Mouse (Mus musculus) intestine, embryonic 14.5 days (tissue): Measurements from ENCODE around the gene Cdh16. TPM values are rescaled to one million over a fixed set of nuclear protein-coding genes. Genes with fewer than 3 reads are reported as not detected.
"Not testable (repeated sequence)": the region's sequence is repeated elsewhere in the genome, so short reads cannot be mapped to it uniquely, and the experiment has no call there.

Source experiments
- ATAC-seq: fragments of 200-750 bp; cut with Nextera tagmentation; replicated peaks from 2 replicates; pipeline ENCODE4 v1.8.0; 2017; ENCODE audit warnings: low read depth, moderate number of reproducible peaks, moderate TSS enrichment, moderate library complexity; ENCODE audit not compliant: low FRiP score, low TSS enrichment
- DNase-seq: peaks from one replicate; pipeline ENCODE4 v3.0.0-alpha.2; 2018; ENCODE audit warnings: low spot score
- H3K27ac ChIP-seq: fragments of 300-500 bp; sonication (generic); 2 replicates; pipeline ENCODE4 v1.5.1; 2014; ENCODE audit warnings: low read depth, mild to moderate bottlenecking, control low read depth
- H3K27me3 ChIP-seq: fragments of 300-500 bp; sonication (generic); replicated peaks from 2 replicates; pipeline ENCODE4 v1.6.1; 2014; ENCODE audit warnings: low read length, control low read depth; ENCODE audit not compliant: control insufficient read depth, insufficient read depth
- H3K36me3 ChIP-seq: fragments of 300-500 bp; sonication (generic); 2 replicates; pipeline ENCODE4 v1.6.1; 2014; ENCODE audit warnings: low read length, control low read depth; ENCODE audit not compliant: control insufficient read depth, insufficient read depth
- H3K4me1 ChIP-seq: fragments of 300-500 bp; sonication (generic); replicated peaks from 2 replicates; pipeline ENCODE4 v1.6.1; 2014; ENCODE audit warnings: low read length, control low read depth, mixed read lengths; ENCODE audit not compliant: control insufficient read depth, insufficient read depth
- H3K4me2 ChIP-seq: fragments of 300-500 bp; sonication (generic); 2 replicates; pipeline ENCODE4 v1.6.1; 2014; ENCODE audit warnings: low read length
- H3K4me3 ChIP-seq: fragments of 300-500 bp; sonication (generic); 2 replicates; pipeline ENCODE4 v1.5.1; 2014; ENCODE audit warnings: low read depth, low read length, control low read depth, mixed read lengths
- H3K9ac ChIP-seq: fragments of 300-500 bp; sonication (generic); 2 replicates; pipeline ENCODE4 v1.6.1; 2014; ENCODE audit warnings: mild to moderate bottlenecking, low read length
- H3K9me3 ChIP-seq: fragments of 300-500 bp; sonication (generic); 2 replicates; pipeline ENCODE4 v1.6.1; 2016; ENCODE audit warnings: low read length, control low read depth; ENCODE audit not compliant: control insufficient read depth
- WGBS: fragments of 180-500 bp; shearing (Covaris S2); extraction: QIAGEN DNeasy Blood & Tissue Kit; methylation state at CpG from one replicate; pipeline ENCODE4 v1.1.7; 2014; 5-methylcytosine and 5-hydroxymethylcytosine counted together
- polyA plus RNA-seq: library from polyadenylated mRNA; unstranded; fragments of >200 nt; fragmentation: Nextera tagmentation; extraction: Ambion mirVana; gene quantifications from 2 replicates; pipeline ENCODE4 v1.2.1, GENCODE M21; 2014

Gene Cdh16
- polyA plus RNA-seq, 1 experiment from 2014 or later, result 0.42 TPM

DNA sequence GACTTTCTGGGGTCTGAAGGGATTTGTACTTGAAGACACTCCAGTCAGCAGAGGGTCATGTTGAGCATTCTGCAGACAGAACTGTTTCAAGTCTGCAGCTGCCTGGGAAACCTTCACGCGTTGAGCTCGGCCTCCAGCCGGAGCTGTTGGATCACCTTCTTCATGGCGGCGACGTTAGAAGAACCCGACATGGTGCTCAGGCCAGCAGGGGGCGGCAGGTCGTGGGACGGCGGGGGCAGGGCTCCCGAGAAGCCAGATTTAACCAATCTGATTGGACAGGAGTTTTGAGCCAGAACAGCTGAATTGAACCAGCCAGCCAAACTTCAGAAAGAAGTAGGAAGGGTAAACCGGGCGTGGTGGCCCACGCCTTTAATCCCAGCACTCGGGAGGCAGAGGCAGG is 46.6 kb downstream of the Cdh16 start:
- not testable (repeated sequence) for H3K4me3 ChIP-seq, H3K36me3 ChIP-seq, H3K27ac ChIP-seq, H3K4me2 ChIP-seq, H3K4me1 ChIP-seq, H3K9me3 ChIP-seq, H3K27me3 ChIP-seq, DNase-seq, H3K9ac ChIP-seq, ATAC-seq
- WGBS, result 76% methylated on average over 17 of the region's 17 CpGs

- H3K27ac ChIP-seq, result no peak overlapping the region
- ATAC-seq, result no peak
Observed at GRCm38 (mm10) chr8:104576820-104577219, 47.4 kb downstream of the Cdh16 start.

GRCm38 (mm10) chr8:104570436-104571343 is 53.5 kb downstream of the Cdh16 start:
- Histone ChIP-seq H3K9ac (no peak overlapping the region), H3K9me3 (no peaks in the 10 kb centered on the region), H3K4me1 (no peaks in the 10 kb centered on the region), H3K4me2 (peak overlapping the region; percentile 63), H3K27me3 (no peaks in the 10 kb centered on the region), H3K36me3 (no peaks in the 10 kb centered on the region), H3K4me3 (peak overlapping the region; percentile 30), H3K27ac (no peak overlapping the region)
- WGBS, result 8% methylated on average over 26 of the region's 26 CpGs
- ATAC-seq (peak; percentile 63), DNase-seq (peak; percentile 93)

More at GRCm38 (mm10) chr8:104576820-104577219, 47.4 kb downstream of the Cdh16 start:
- H3K9ac ChIP-seq, result no peak overlapping the region
- H3K4me1 ChIP-seq, result no peaks in the 10 kb centered on the region
- no peaks in the 10 kb centered on the region for H3K36me3 ChIP-seq
- H3K4me2 ChIP-seq, result no peak overlapping the region
- H3K4me3 ChIP-seq, result no peak overlapping the region
- no peaks in the 10 kb centered on the region for H3K27me3 ChIP-seq
- DNase-seq, result no peak
- 0 out of 2 replicates have a peak, but pooled peaks cover 2% of the 10 kb centered on the region for H3K9me3 ChIP-seq
- WGBS, result 92% methylated on average over 3 of the region's 3 CpGs

DNA sequence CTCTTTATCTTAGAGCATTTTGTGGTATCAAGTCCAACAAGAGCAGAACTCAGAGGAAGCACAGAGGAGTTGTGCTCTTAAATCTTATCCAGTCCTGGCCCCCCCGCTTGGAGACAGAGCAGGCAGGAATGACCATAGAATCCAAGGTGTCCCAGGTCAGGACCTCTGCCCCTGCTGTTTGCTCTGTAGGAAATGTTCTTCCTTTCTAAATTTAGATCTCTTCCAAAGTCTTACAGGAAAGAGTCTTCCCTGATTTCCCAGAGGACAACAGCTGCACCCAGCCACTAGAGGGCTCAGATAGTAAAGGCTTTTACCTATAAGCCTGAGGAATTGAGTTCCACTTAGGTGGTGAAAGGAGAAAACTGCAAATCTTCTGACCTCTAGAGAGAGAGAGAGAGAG is 54.6 kb downstream of the Cdh16 start:
- 32% methylated on average over 1 of the region's 1 CpGs for WGBS
- Histone ChIP-seq H3K4me3 (no peak overlapping the region), H3K9ac (no peak overlapping the region), H3K4me2 (no peak overlapping the region), H3K27me3 (no peaks in the 10 kb centered on the region), H3K9me3 (no peaks in the 10 kb centered on the region), H3K27ac (no peak overlapping the region), H3K36me3 (no peaks in the 10 kb centered on the region), H3K4me1 (no peaks in the 10 kb centered on the region)
- ATAC-seq, result no peak
- DNase-seq, result no peak

- no peak for ATAC-seq
- H3K27ac ChIP-seq, result no peak overlapping the region
- WGBS, result 92% methylated on average over 5 of the region's 5 CpGs
Observed at GRCm38 (mm10) chr8:104565457-104565798, 58.8 kb downstream of the Cdh16 start.

DNA sequence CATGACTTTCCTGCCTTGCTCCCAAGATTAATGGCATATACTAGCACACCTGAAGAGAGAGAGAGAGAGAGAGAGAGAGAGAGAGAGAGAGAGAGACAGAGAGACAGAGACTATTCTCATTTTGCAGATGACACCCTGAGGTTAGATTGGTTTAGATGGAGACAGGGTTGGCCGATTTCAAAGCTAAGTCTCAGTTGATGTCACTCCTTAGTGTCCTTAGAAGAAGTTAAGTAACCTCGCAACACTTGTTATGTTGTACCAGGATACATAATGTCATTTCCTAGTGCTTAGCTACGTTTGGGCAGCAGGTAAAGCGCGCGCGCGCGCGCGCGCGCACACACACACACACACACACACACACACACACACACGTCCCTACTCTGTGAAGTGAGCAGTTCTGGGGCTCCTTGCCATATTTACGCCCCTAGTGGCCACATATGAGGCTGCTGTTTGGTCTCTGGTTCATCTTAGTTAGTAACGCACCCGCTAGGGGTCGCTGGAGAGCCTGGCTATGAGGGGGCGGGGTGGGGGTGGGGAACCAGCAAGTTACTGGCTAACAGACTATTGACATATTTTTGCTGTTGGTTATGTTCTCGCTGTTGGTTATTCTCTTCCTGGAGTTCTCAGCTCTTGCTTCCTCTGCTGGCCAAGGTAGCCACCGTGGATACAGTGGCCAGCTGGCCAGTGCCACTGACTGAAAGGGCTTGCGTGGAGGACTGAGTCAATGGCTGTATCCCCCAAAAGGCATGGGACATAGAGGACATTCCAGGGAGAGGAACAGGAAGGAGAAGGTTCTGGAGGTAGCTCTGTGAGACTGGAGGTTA is 59.4 kb downstream of the Cdh16 start:
- Histone ChIP-seq H3K4me1 (no peaks in the 10 kb centered on the region), H3K27ac (no peak overlapping the region), H3K9me3 (no peaks in the 10 kb centered on the region), H3K4me3 (no peak overlapping the region), H3K36me3 (no peaks in the 10 kb centered on the region), H3K4me2 (peak overlapping the region; percentile 27), H3K9ac (no peak overlapping the region), H3K27me3 (no peaks in the 10 kb centered on the region)
- DNase-seq, result peak; percentile 92
- WGBS, result 21% methylated on average over 21 of the region's 22 CpGs
- ATAC-seq, result peak; percentile 73

More at GRCm38 (mm10) chr8:104565457-104565798, 58.8 kb downstream of the Cdh16 start:
- Histone ChIP-seq H3K36me3 (no peaks in the 10 kb centered on the region), H3K27me3 (no peaks in the 10 kb centered on the region), H3K4me2 (no peak overlapping the region), H3K9me3 (no peaks in the 10 kb centered on the region), H3K9ac (no peak overlapping the region), H3K4me1 (no peaks in the 10 kb centered on the region), H3K4me3 (no peak overlapping the region)
- no peak for DNase-seq

- Histone ChIP-seq H3K9ac (no peak overlapping the region), H3K27me3 (no peaks in the 10 kb centered on the region), H3K36me3 (no peaks in the 10 kb centered on the region), H3K4me1 (no peaks in the 10 kb centered on the region), H3K9me3 (no peaks in the 10 kb centered on the region), H3K27ac (no peak overlapping the region), H3K4me2 (no peak overlapping the region), H3K4me3 (no peak overlapping the region)
- no peak for DNase-seq
- ATAC-seq, result no peak
Observed at GRCm38 (mm10) chr8:104560731-104561130, 63.5 kb downstream of the Cdh16 start.

DNA sequence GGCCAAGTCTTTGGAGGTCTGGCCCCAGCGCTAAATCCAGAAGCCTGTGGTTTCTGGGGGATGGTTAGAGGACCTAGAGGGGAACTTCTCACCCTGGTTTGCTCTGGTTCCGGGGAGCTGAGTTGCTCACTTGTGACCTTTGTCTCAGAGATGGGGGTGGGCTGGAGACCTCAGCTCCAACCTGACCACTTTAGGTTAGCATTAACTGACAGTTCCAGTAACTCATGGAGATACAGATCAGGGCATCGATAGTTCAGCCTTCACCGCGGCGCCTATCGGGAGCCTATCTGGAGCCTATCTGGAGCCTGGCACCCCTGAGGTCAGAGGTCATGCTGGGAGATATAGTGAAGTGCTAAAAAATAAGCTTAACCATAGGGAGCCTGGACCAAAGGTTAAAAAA is 67.0 kb downstream of the Cdh16 start:
- no peak for ATAC-seq
- no peaks in the 10 kb centered on the region for H3K36me3 ChIP-seq

More for the DNA sequence above, 67.0 kb downstream of the Cdh16 start:
- H3K4me1 ChIP-seq, result no peaks in the 10 kb centered on the region
- no peak overlapping the region for H3K27ac ChIP-seq
- DNase-seq, result no peak
- no peak overlapping the region for H3K4me3 ChIP-seq
- no peak overlapping the region for H3K9ac ChIP-seq
- H3K27me3 ChIP-seq, result no peaks in the 10 kb centered on the region
- no peaks in the 10 kb centered on the region for H3K9me3 ChIP-seq
- H3K4me2 ChIP-seq, result no peak overlapping the region
- WGBS, result 42% methylated on average over 7 of the region's 7 CpGs
